Mouse (Mus musculus) liver, embryonic 14.5 days (tissue): ENCODE data around the gene Unc13d.

Experiments used
- CTCF ChIP-seq: IDR thresholded peaks from 2 replicates; pipeline ENCODE4 v1.5.1; 2016; ENCODE audit warnings: antibody characterized with exemption, low read depth, control low read depth
- EP300 ChIP-seq: IDR thresholded peaks from 2 replicates; pipeline ENCODE4 v1.6.1; 2016; ENCODE audit warnings: antibody characterized with exemption, low read depth

DNA sequence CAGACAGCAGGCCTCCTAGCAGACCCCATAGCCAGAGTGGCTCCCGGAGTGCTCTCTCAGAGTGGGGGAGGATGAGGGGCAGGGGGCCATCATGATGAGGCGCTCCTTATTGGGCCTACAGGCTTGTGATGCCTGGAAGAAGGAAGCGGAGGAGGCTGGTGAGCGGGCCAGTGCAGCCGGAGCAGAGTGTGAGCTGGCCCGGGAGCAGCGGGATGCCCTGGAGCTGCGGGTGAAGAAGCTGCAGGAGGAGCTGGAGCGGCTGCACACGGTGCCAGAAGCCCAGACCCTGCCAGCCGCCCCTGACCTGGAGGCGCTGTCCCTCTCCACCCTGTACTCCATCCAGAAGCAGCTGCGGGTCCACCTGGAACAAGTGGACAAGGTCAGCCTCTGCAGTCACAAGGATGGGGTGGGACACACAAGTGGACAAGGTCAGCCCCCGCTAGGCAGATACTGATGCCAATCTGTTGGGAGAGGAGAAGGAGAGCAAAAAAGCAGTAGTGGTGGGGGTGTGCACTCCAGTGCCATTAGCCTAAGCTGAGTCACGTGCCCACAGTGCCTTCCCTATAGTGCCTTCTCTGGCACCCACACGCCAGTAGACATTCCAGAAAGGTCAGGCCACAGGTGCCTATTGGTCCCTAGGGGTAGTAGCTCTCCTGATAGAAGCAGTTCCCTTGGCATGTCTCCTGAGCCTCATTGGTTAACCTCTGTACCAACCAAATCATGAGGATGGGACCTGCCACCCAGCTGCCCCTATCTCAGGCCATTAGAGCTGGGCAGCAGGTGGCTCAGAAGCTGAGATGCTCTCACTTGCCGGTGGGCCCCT, 18.7 kb downstream of the Unc13d start:
- no peak for TF ChIP-seq CTCF
- no peak for TF ChIP-seq EP300
